Mouse (Mus musculus) limb, embryonic 13.5 days (tissue): Measurements from ENCODE around the gene Tsen2. TPM values are rescaled to one million over a fixed set of nuclear protein-coding genes. Genes with fewer than 3 reads are reported as not detected.

Experiments used
- ATAC-seq: fragments of 200-750 bp; cut with Nextera tagmentation; 2 replicates; pipeline ENCODE4 v1.8.0; 2017; ENCODE audit warnings: low read depth, moderate number of reproducible peaks, moderate TSS enrichment; ENCODE audit not compliant: low FRiP score
- H3K27ac ChIP-seq: fragments of 300-500 bp; sonication (generic); 2 replicates; pipeline ENCODE4 v1.5.1; 2015; ENCODE audit warnings: inconsistent platforms, mild to moderate bottlenecking, moderate library complexity
- H3K27me3 ChIP-seq: fragments of 300-500 bp; sonication (generic); 2 replicates; pipeline ENCODE4 v1.6.1; 2015; ENCODE audit warnings: mild to moderate bottlenecking, inconsistent platforms
- H3K36me3 ChIP-seq: fragments of 300-500 bp; sonication (generic); 2 replicates; pipeline ENCODE4 v1.6.1; 2015; ENCODE audit warnings: inconsistent platforms, mild to moderate bottlenecking, moderate library complexity
- H3K4me1 ChIP-seq: fragments of 300-500 bp; sonication (generic); 2 replicates; pipeline ENCODE4 v1.6.1; 2015; ENCODE audit warnings: inconsistent platforms
- H3K4me2 ChIP-seq: fragments of 300-500 bp; sonication (generic); replicated peaks from 2 replicates; pipeline ENCODE4 v1.6.1; 2015; ENCODE audit warnings: inconsistent platforms, mild to moderate bottlenecking, moderate library complexity
- H3K4me3 ChIP-seq: fragments of 300-500 bp; sonication (generic); 2 replicates; pipeline ENCODE4 v1.5.1; 2015; ENCODE audit warnings: moderate library complexity, mild to moderate bottlenecking, inconsistent platforms
- H3K9ac ChIP-seq: fragments of 300-500 bp; sonication (generic); 2 replicates; pipeline ENCODE4 v1.6.1; 2015; ENCODE audit warnings: mild to moderate bottlenecking, inconsistent platforms
- H3K9me3 ChIP-seq: fragments of 300-500 bp; sonication (generic); 2 replicates; pipeline ENCODE4 v1.6.1; 2016; ENCODE audit warnings: inconsistent platforms
- WGBS: fragments of 180-500 bp; shearing (Covaris S2); methylation state at CpG from one replicate; pipeline ENCODE4 v1.1.7; 2015; 5-methylcytosine and 5-hydroxymethylcytosine counted together
- polyA plus RNA-seq: library from polyadenylated mRNA; unstranded; fragments of >200 nt; fragmentation: Nextera tagmentation; extraction: Ambion mirVana; gene quantifications from 2 replicates; pipeline ENCODE4 v1.2.1, GENCODE M21; 2015

Tsen2 gene
- polyA plus RNA-seq, 1 experiment from 2014 or later: 31.0 TPM

- ATAC-seq: no peak
- Histone ChIP-seq H3K36me3 (peaks cover 32% of the 10 kb centered on the region), H3K27ac (no peak overlapping the region), H3K4me3 (no peak overlapping the region), H3K4me1 (peaks cover 7% of the 10 kb centered on the region), H3K9me3 (no peaks in the 10 kb centered on the region), H3K9ac (no peak overlapping the region), H3K4me2 (no peak overlapping the region), H3K27me3 (no peaks in the 10 kb centered on the region)
- WGBS: 88% methylated on average over 5 of the region's 5 CpGs
These were observed 1.8 kb downstream of the Tsen2 start for GRCm38 (mm10) chr6:115546276-115546675.

- WGBS: 87% methylated on average over 5 of the region's 5 CpGs
- Histone ChIP-seq H3K4me3 (no peak overlapping the region), H3K9ac (no peak overlapping the region), H3K36me3 (peaks cover 80% of the 10 kb centered on the region), H3K27me3 (no peaks in the 10 kb centered on the region), H3K4me2 (no peak overlapping the region), H3K4me1 (no peaks in the 10 kb centered on the region), H3K27ac (no peak overlapping the region), H3K9me3 (no peaks in the 10 kb centered on the region; the same call in 1 of the 2 replicates)
- no peak for ATAC-seq
These were observed 11.0 kb downstream of the Tsen2 start for GRCm38 (mm10) chr6:115555485-115555884.

- H3K4me3 ChIP-seq: no peak overlapping the region
- no peak overlapping the region for H3K4me2 ChIP-seq
- no peaks in the 10 kb centered on the region for H3K27me3 ChIP-seq
- no peak for ATAC-seq
- WGBS: 93% methylated on average over 2 of the region's 2 CpGs
- H3K27ac ChIP-seq: no peak overlapping the region
- no peaks in the 10 kb centered on the region for H3K9me3 ChIP-seq
- H3K9ac ChIP-seq: no peak overlapping the region
- H3K36me3 ChIP-seq: peaks cover 82% of the 10 kb centered on the region
- no peaks in the 10 kb centered on the region for H3K4me1 ChIP-seq
These were observed 13.7 kb downstream of the Tsen2 start for GRCm38 (mm10) chr6:115558176-115558575.

- Histone ChIP-seq H3K4me3 (no peak overlapping the region), H3K36me3 (peaks cover 79% of the 10 kb centered on the region), H3K27me3 (no peaks in the 10 kb centered on the region), H3K4me2 (no peak overlapping the region), H3K9me3 (no peaks in the 10 kb centered on the region), H3K4me1 (no peaks in the 10 kb centered on the region), H3K27ac (no peak overlapping the region), H3K9ac (no peak overlapping the region)
- WGBS: 62% methylated on average over 21 of the region's 21 CpGs
- ATAC-seq: no peak
These were observed 15.5 kb downstream of the Tsen2 start for GRCm38 (mm10) chr6:115559651-115560632.

- Histone ChIP-seq H3K4me3 (no peak overlapping the region), H3K27me3 (no peaks in the 10 kb centered on the region), H3K27ac (no peak overlapping the region), H3K4me1 (no peaks in the 10 kb centered on the region), H3K9ac (no peak overlapping the region), H3K36me3 (peaks cover 93% of the 10 kb centered on the region), H3K9me3 (peaks cover 10% of the 10 kb centered on the region; the same call in 1 of the 2 replicates), H3K4me2 (no peak overlapping the region)
- WGBS: 83% methylated on average over 6 of the region's 6 CpGs
- no peak for ATAC-seq
These were observed 21.1 kb downstream of the Tsen2 start for GRCm38 (mm10) chr6:115565479-115566045.

- no peak for ATAC-seq
- Histone ChIP-seq H3K27me3 (no peaks in the 10 kb centered on the region), H3K4me3 (no peak overlapping the region), H3K4me2 (no peak overlapping the region), H3K9ac (no peak overlapping the region), H3K36me3 (peaks cover 87% of the 10 kb centered on the region), H3K4me1 (no peaks in the 10 kb centered on the region), H3K27ac (no peak overlapping the region), H3K9me3 (no peaks in the 10 kb centered on the region)
- 88% methylated on average over 7 of the region's 7 CpGs for WGBS
These were observed 29.7 kb downstream of the Tsen2 start for GRCm38 (mm10) chr6:115574171-115574570.

GRCm38 (mm10) chr6:115577407-115577806 is 32.9 kb downstream of the Tsen2 start:
- Histone ChIP-seq H3K9ac (no peak overlapping the region), H3K27me3 (no peaks in the 10 kb centered on the region), H3K4me1 (no peaks in the 10 kb centered on the region), H3K4me2 (no peak overlapping the region), H3K36me3 (peaks cover 73% of the 10 kb centered on the region), H3K27ac (no peak overlapping the region), H3K9me3 (no peaks in the 10 kb centered on the region), H3K4me3 (no peak overlapping the region)
- 79% methylated on average over 5 of the region's 5 CpGs for WGBS
- no peak for ATAC-seq

- 93% methylated on average over 9 of the region's 9 CpGs for WGBS
- H3K4me1 ChIP-seq: no peaks in the 10 kb centered on the region
These were observed 33.5 kb downstream of the Tsen2 start for GRCm38 (mm10) chr6:115577941-115578340.

GRCm38 (mm10) chr6:115580810-115581209 is 36.3 kb downstream of the Tsen2 start:
- no peak overlapping the region for H3K9ac ChIP-seq
- H3K4me2 ChIP-seq: no peak overlapping the region
- H3K27ac ChIP-seq: no peak overlapping the region
- H3K9me3 ChIP-seq: no peaks in the 10 kb centered on the region
- H3K36me3 ChIP-seq: peaks cover 45% of the 10 kb centered on the region
- no peaks in the 10 kb centered on the region for H3K27me3 ChIP-seq
- H3K4me3 ChIP-seq: no peak overlapping the region
- ATAC-seq: no peak
- WGBS: 76% methylated on average over 3 of the region's 3 CpGs
- no peaks in the 10 kb centered on the region for H3K4me1 ChIP-seq

More at GRCm38 (mm10) chr6:115577941-115578340, 33.5 kb downstream of the Tsen2 start:
- Histone ChIP-seq H3K27ac (no peak overlapping the region), H3K4me2 (no peak overlapping the region), H3K9me3 (no peaks in the 10 kb centered on the region), H3K27me3 (no peaks in the 10 kb centered on the region), H3K36me3 (peaks cover 68% of the 10 kb centered on the region), H3K4me3 (no peak overlapping the region), H3K9ac (no peak overlapping the region)
- ATAC-seq: no peak

GRCm38 (mm10) chr6:115582328-115583115 is 38.1 kb downstream of the Tsen2 start:
- H3K4me1 ChIP-seq: no peaks in the 10 kb centered on the region
- no peak for ATAC-seq
- WGBS: 80% methylated on average over 10 of the region's 10 CpGs
- no peak overlapping the region for H3K4me2 ChIP-seq
- H3K9ac ChIP-seq: no peak overlapping the region
- no peak overlapping the region for H3K27ac ChIP-seq
- no peaks in the 10 kb centered on the region for H3K27me3 ChIP-seq
- H3K4me3 ChIP-seq: no peak overlapping the region
- H3K9me3 ChIP-seq: no peaks in the 10 kb centered on the region
- peaks cover 29% of the 10 kb centered on the region for H3K36me3 ChIP-seq

GRCm38 (mm10) chr6:115583430-115584125 is 39.1 kb downstream of the Tsen2 start:
- Histone ChIP-seq H3K4me3 (no peak overlapping the region), H3K4me1 (no peaks in the 10 kb centered on the region), H3K27me3 (no peaks in the 10 kb centered on the region), H3K9me3 (no peaks in the 10 kb centered on the region), H3K4me2 (no peak overlapping the region), H3K36me3 (peaks cover 18% of the 10 kb centered on the region), H3K9ac (no peak overlapping the region), H3K27ac (no peak overlapping the region)
- WGBS: 74% methylated on average over 6 of the region's 6 CpGs
- ATAC-seq: no peak
